Mouse (Mus musculus): ENCODE results near the gene Ccdc12. TPM values are rescaled to one million over a fixed set of nuclear protein-coding genes. Genes with fewer than 3 reads are reported as not detected.
"Not testable (repeated sequence)": the region's sequence is repeated elsewhere in the genome, so short reads cannot be mapped to it uniquely, and the experiment has no call there.

Ccdc12 gene
- polyA plus RNA-seq, 1 experiment from 2014 or later = 147 TPM

DNA sequence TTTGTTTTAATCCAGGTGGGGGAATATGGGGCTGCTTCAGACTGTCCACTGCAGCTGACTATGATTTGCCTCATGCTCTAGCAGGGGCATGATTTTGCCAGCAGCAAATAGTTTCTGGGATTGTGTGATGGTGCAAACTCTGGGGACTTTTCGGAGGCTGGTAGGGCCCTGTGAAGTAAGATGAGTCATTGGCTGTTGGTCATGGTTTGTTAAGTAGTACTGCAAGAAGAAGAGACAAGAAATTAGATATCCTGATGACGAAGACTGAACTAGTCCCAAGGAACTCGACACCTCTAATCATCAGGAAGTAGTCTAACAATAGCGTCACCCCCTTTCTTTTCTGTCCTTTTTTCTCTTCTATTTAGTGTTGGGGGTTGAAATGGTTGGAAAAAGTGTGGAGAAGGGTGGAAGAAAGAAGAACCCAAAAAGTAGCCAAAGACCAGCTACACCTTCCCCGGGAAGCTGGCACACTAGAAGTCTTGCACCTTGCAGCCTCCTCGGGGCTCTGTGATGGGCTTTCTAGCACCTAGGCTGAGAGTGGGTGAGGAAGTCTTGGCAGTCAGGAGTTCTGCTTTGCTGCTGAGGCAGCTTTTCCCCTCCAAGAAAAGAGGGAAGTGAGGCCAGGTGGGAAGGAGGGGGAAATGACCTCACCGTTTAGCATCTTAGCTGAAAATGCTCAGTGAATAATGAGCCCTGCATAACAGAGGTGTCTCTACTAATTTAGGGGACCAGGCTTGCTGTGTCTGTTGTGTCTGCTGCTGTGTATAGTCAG is 24.6 kb downstream of the Ccdc12 start:
- Histone ChIP-seq H3K4me3 (ENCODE audit: low read length) (no peak overlapping the region), H3K4me2 (ENCODE audit: low read depth, low read length) (no peak overlapping the region), H3K27ac (ENCODE audit: low read length) (peak overlapping the region; percentile 17; the same call in 1 of the 2 replicates), H3K27me3 (ENCODE audit: control insufficient read depth, insufficient read depth, low read length) (no peaks in the 10 kb centered on the region), H3K4me1 (ENCODE audit: control insufficient read depth, insufficient read depth, low read length) (peaks cover 75% of the 10 kb centered on the region), H3K9ac (ENCODE audit: low read length) (no peak overlapping the region), H3K9me3 (replicated peaks; ENCODE audit: control insufficient read depth, low read length) (no peaks in the 10 kb centered on the region), H3K36me3 (ENCODE audit: control insufficient read depth, insufficient read depth) (0 out of 2 replicates have a peak, but pooled peaks cover 2% of the 10 kb centered on the region)
- WGBS = 71% methylated on average over 7 of the region's 7 CpGs
- ATAC-seq (replicated peaks; ENCODE audit: extremely low read depth, insufficient read depth, low FRiP score) = no peak

DNA sequence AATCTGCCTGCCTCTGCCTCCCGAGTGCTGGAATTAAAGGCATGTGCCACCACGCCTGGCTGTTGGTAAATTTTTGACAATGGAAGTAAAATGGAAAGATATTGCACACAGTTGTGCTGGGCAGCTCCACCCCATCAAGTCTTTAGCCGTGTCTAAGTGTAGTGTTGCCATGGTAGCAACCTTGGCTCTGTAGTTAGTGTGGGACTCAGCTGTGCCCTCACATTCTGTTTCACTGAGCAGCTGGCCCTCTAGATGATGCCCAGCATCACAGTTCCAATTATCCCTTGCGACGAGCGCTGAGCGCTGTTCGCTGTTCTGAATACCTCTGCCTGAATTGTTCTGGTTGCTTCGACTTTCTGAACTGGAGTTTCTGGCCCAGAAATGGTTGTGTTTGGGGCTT is 25.5 kb downstream of the Ccdc12 start:
- Histone ChIP-seq H3K4me1 (ENCODE audit: control insufficient read depth, insufficient read depth, low read length) (peaks cover 76% of the 10 kb centered on the region), H3K9ac (ENCODE audit: low read length) (no peak overlapping the region), H3K4me2 (ENCODE audit: low read depth, low read length) (no peak overlapping the region), H3K9me3 (replicated peaks; ENCODE audit: control insufficient read depth, low read length) (no peaks in the 10 kb centered on the region), H3K4me3 (ENCODE audit: low read length) (no peak overlapping the region), H3K36me3 (ENCODE audit: control insufficient read depth, insufficient read depth) (0 out of 2 replicates have a peak, but pooled peaks cover 2% of the 10 kb centered on the region), H3K27me3 (ENCODE audit: control insufficient read depth, insufficient read depth, low read length) (no peaks in the 10 kb centered on the region), H3K27ac (ENCODE audit: low read length) (peak overlapping the region; percentile 97)
- 73% methylated on average over 9 of the region's 9 CpGs for WGBS
- no peak for ATAC-seq (replicated peaks; ENCODE audit: extremely low read depth, insufficient read depth, low FRiP score)

DNA sequence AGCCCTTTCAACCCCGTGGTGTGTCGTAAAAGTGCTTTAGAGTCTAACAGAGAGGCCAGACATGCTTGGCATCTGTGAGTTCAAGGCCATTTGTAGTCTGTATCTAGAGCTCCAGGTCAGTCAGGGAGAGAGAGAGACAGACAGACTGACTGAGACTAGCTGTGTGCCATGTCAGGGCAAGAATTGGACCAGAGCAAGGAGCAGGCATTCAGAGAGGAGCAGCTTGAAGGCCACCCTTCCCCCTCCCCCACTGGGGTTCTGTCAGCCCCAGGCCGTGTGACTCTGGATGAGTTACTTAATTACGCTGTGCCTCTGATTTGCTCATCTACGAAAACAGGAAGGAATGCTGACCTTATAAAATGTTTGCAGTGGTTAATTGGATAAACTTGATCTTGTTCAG is 26.0 kb downstream of the Ccdc12 start:
- peaks cover 80% of the 10 kb centered on the region for H3K4me1 ChIP-seq (ENCODE audit: control insufficient read depth, insufficient read depth, low read length)
- no peak for ATAC-seq (replicated peaks; ENCODE audit: extremely low read depth, insufficient read depth, low FRiP score)
- H3K27ac ChIP-seq (ENCODE audit: low read length) = peak overlapping the region; percentile 97

DNA sequence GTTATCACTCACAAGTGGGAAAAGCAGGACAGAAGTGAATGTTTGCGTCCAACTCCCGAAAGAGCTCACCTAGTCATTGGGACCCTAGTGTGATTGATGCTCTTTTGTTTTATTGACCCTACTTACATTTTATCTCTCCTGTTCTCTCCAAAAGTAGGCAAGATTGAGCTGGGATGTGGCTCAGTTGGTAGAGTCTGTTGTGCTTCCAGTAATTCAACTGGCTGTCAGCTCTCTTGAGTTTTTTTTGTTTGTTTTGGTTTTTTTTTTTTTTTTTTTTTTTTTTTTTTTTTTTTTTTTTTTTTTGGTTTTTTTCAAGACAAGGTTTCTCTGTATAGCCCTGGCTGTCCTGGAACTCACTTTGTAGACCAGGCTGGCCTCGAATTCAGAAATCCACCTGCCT is 26.4 kb downstream of the Ccdc12 start:
- not testable (repeated sequence) for H3K27me3 ChIP-seq (ENCODE audit: control insufficient read depth, insufficient read depth, low read length); H3K4me3 ChIP-seq (ENCODE audit: low read length); ATAC-seq (replicated peaks; ENCODE audit: extremely low read depth, insufficient read depth, low FRiP score); H3K36me3 ChIP-seq (ENCODE audit: control insufficient read depth, insufficient read depth); H3K9me3 ChIP-seq (replicated peaks; ENCODE audit: control insufficient read depth, low read length); H3K9ac ChIP-seq (ENCODE audit: low read length); H3K4me2 ChIP-seq (ENCODE audit: low read depth, low read length)
- Histone ChIP-seq H3K4me1 (ENCODE audit: control insufficient read depth, insufficient read depth, low read length) (peaks cover 78% of the 10 kb centered on the region), H3K27ac (ENCODE audit: low read length) (peak overlapping the region; percentile 97)
- 86% methylated on average over 3 of the region's 3 CpGs for WGBS

More for the DNA sequence above, 26.0 kb downstream of the Ccdc12 start:
- H3K9ac ChIP-seq (ENCODE audit: low read length) = peak overlapping the region; percentile 26
- H3K27me3 ChIP-seq (ENCODE audit: control insufficient read depth, insufficient read depth, low read length) = no peaks in the 10 kb centered on the region
- H3K4me2 ChIP-seq (ENCODE audit: low read depth, low read length) = no peak overlapping the region
- H3K9me3 ChIP-seq (replicated peaks; ENCODE audit: control insufficient read depth, low read length) = no peaks in the 10 kb centered on the region
- no peak overlapping the region for H3K4me3 ChIP-seq (ENCODE audit: low read length)
- 0 out of 2 replicates have a peak, but pooled peaks cover 2% of the 10 kb centered on the region for H3K36me3 ChIP-seq (ENCODE audit: control insufficient read depth, insufficient read depth)
- WGBS = 47% methylated on average over 5 of the region's 5 CpGs

DNA sequence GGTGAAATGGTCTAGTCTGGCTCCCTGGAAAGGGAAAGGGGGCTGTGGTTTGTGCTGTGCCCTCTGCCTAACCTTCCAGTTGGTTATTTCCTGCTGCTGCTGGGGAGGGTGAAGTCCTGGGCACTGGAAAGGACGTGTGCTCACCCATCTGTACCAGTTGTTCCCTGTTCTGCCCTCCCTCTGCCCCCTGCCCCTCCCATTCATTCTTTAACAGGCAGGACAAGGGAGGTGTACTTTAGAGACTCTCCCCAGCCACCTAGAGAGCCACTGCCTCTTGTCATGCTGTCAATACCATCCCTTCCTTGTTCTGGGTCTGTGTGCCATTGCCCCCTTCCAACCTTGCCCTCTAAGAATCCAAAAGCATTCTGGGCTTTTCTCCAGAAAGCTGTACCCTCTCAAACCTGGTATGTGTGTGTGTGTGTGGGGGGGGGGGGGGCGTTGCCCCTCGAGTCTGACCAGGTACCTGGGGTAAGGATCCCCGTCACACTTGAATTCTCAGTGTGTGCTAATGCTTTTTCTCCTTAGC is 27.3 kb downstream of the Ccdc12 start:
- Histone ChIP-seq H3K4me3 (ENCODE audit: low read length) (no peak overlapping the region), H3K36me3 (ENCODE audit: control insufficient read depth, insufficient read depth) (0 out of 2 replicates have a peak, but pooled peaks cover 2% of the 10 kb centered on the region), H3K4me2 (ENCODE audit: low read depth, low read length) (peak overlapping the region; percentile 56), H3K27ac (ENCODE audit: low read length) (peak overlapping the region; percentile 97), H3K9ac (ENCODE audit: low read length) (peak overlapping the region; percentile 52), H3K4me1 (ENCODE audit: control insufficient read depth, insufficient read depth, low read length) (peaks cover 68% of the 10 kb centered on the region), H3K27me3 (ENCODE audit: control insufficient read depth, insufficient read depth, low read length) (no peaks in the 10 kb centered on the region), H3K9me3 (replicated peaks; ENCODE audit: control insufficient read depth, low read length) (no peaks in the 10 kb centered on the region)
- peak; percentile 84 for ATAC-seq (replicated peaks; ENCODE audit: extremely low read depth, insufficient read depth, low FRiP score)
- 25% methylated on average over 4 of the region's 4 CpGs for WGBS

GRCm38 (mm10) chr9:110684100-110684831 is 28.0 kb downstream of the Ccdc12 start:
- no peaks in the 10 kb centered on the region for H3K9me3 ChIP-seq (replicated peaks; ENCODE audit: control insufficient read depth, low read length)
- H3K9ac ChIP-seq (ENCODE audit: low read length) = peak overlapping the region; percentile 69
- H3K4me2 ChIP-seq (ENCODE audit: low read depth, low read length) = peak overlapping the region; percentile 56
- 0 out of 2 replicates have a peak, but pooled peaks cover 2% of the 10 kb centered on the region for H3K36me3 ChIP-seq (ENCODE audit: control insufficient read depth, insufficient read depth)
- H3K4me3 ChIP-seq (ENCODE audit: low read length) = peak overlapping the region; percentile 18; the same call in 1 of the 2 replicates
- H3K27me3 ChIP-seq (ENCODE audit: control insufficient read depth, insufficient read depth, low read length) = no peaks in the 10 kb centered on the region
- peak; percentile 85 for ATAC-seq (replicated peaks; ENCODE audit: extremely low read depth, insufficient read depth, low FRiP score)
- WGBS = 23% methylated on average over 6 of the region's 6 CpGs
- peaks cover 63% of the 10 kb centered on the region for H3K4me1 ChIP-seq (ENCODE audit: control insufficient read depth, insufficient read depth, low read length)
- peak overlapping the region; percentile 97 for H3K27ac ChIP-seq (ENCODE audit: low read length)

GRCm38 (mm10) chr9:110685187-110685586 is 28.9 kb downstream of the Ccdc12 start:
- Histone ChIP-seq H3K4me2 (ENCODE audit: low read depth, low read length) (peak overlapping the region; percentile 56; the same call in 1 of the 2 replicates), H3K27ac (ENCODE audit: low read length) (peak overlapping the region; percentile 97), H3K9me3 (replicated peaks; ENCODE audit: control insufficient read depth, low read length) (no peaks in the 10 kb centered on the region), H3K4me3 (ENCODE audit: low read length) (no peak overlapping the region), H3K27me3 (ENCODE audit: control insufficient read depth, insufficient read depth, low read length) (no peaks in the 10 kb centered on the region), H3K4me1 (ENCODE audit: control insufficient read depth, insufficient read depth, low read length) (peaks cover 62% of the 10 kb centered on the region), H3K9ac (ENCODE audit: low read length) (peak overlapping the region; percentile 69), H3K36me3 (ENCODE audit: control insufficient read depth, insufficient read depth) (0 out of 2 replicates have a peak, but pooled peaks cover under 1% of the 10 kb centered on the region)
- no peak for ATAC-seq (replicated peaks; ENCODE audit: extremely low read depth, insufficient read depth, low FRiP score)
- WGBS = 80% methylated on average over 8 of the region's 8 CpGs

DNA sequence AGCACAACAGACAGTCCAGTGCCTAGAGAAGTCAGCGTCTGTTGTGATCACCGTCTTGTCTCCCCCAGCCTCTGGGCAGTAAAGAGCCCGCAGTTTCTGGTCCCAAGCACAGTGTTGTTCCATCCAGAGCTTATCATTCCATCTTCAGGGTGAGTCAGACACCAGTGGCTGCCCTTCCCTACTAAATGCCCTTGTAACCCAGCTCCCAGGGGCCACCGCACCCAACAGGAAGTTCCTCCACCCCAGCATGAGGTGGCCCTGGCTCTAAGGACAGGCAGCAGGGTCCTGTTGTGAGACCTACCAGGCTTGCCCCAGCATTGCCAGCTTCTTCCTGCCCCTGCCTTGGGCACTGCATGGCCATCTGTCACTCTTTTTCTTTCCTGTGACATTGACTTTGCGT is 29.3 kb downstream of the Ccdc12 start:
- peak overlapping the region; percentile 97 for H3K27ac ChIP-seq (ENCODE audit: low read length)
- ATAC-seq (replicated peaks; ENCODE audit: extremely low read depth, insufficient read depth, low FRiP score) = no peak
- no peak overlapping the region for H3K4me3 ChIP-seq (ENCODE audit: low read length)
- H3K4me1 ChIP-seq (ENCODE audit: control insufficient read depth, insufficient read depth, low read length) = peaks cover 62% of the 10 kb centered on the region
- H3K4me2 ChIP-seq (ENCODE audit: low read depth, low read length) = 0 out of 2 replicates have a peak overlapping the region, but pooled peaks have one; percentile 56
- no peaks in the 10 kb centered on the region for H3K27me3 ChIP-seq (ENCODE audit: control insufficient read depth, insufficient read depth, low read length)
- no peaks in the 10 kb centered on the region for H3K36me3 ChIP-seq (ENCODE audit: control insufficient read depth, insufficient read depth)
- H3K9me3 ChIP-seq (replicated peaks; ENCODE audit: control insufficient read depth, low read length) = no peaks in the 10 kb centered on the region
- H3K9ac ChIP-seq (ENCODE audit: low read length) = peak overlapping the region; percentile 61
- WGBS = 74% methylated on average over 5 of the region's 5 CpGs

All from heart, embryonic 16.5 days (tissue).